Mouse (Mus musculus) liver, embryonic 13.5 days (tissue): ENCODE results near the gene Olfr846. TPM values are rescaled to one million over a fixed set of nuclear protein-coding genes. Genes with fewer than 3 reads are reported as not detected.

Experiments used
- ATAC-seq: fragments of 200-750 bp; cut with Nextera tagmentation; 2 replicates; pipeline ENCODE4 v1.8.0; 2017; ENCODE audit warnings: low read depth, mild to moderate bottlenecking, moderate number of reproducible peaks, moderate library complexity
- DNase-seq: peaks from one replicate; pipeline ENCODE4 v3.0.0; 2022
- H3K27ac ChIP-seq: fragments of 300-500 bp; sonication (generic); 2 replicates; pipeline ENCODE4 v1.5.1; 2015; ENCODE audit warnings: moderate library complexity, mild to moderate bottlenecking, inconsistent platforms
- H3K27me3 ChIP-seq: fragments of 300-500 bp; sonication (generic); 2 replicates; pipeline ENCODE4 v1.6.1; 2015; ENCODE audit warnings: mild to moderate bottlenecking, inconsistent platforms
- H3K36me3 ChIP-seq: fragments of 300-500 bp; sonication (generic); 2 replicates; pipeline ENCODE4 v1.6.1; 2015; ENCODE audit warnings: mild to moderate bottlenecking, inconsistent platforms
- H3K4me1 ChIP-seq: fragments of 300-500 bp; sonication (generic); replicated peaks from 2 replicates; pipeline ENCODE4 v1.6.1; 2015; ENCODE audit warnings: inconsistent platforms
- H3K4me2 ChIP-seq: fragments of 300-500 bp; sonication (generic); 2 replicates; pipeline ENCODE4 v1.6.1; 2015; ENCODE audit warnings: inconsistent platforms, mild to moderate bottlenecking, moderate library complexity
- H3K4me3 ChIP-seq: fragments of 300-500 bp; sonication (generic); replicated peaks from 2 replicates; pipeline ENCODE4 v1.5.1; 2015; ENCODE audit warnings: mild to moderate bottlenecking, inconsistent platforms
- H3K9ac ChIP-seq: fragments of 300-500 bp; sonication (generic); 2 replicates; pipeline ENCODE4 v1.6.1; 2015; ENCODE audit warnings: mild to moderate bottlenecking, inconsistent platforms
- H3K9me3 ChIP-seq: fragments of 300-500 bp; sonication (generic); replicated peaks from 2 replicates; pipeline ENCODE4 v1.6.1; 2016; ENCODE audit warnings: inconsistent platforms
- WGBS: fragments of 180-500 bp; shearing (Covaris S2); methylation state at CpG from one replicate; pipeline ENCODE4 v1.1.7; 2015; ENCODE audit not compliant: insufficient replicate concordance; 5-methylcytosine and 5-hydroxymethylcytosine counted together
- polyA plus RNA-seq: library from polyadenylated mRNA; unstranded; fragments of >200 nt; fragmentation: Nextera tagmentation; extraction: Ambion mirVana; gene quantifications from 2 replicates; pipeline ENCODE4 v1.2.1, GENCODE M21; 2015

Gene Olfr846
- not detected in 2 replicates for polyA plus RNA-seq

DNA sequence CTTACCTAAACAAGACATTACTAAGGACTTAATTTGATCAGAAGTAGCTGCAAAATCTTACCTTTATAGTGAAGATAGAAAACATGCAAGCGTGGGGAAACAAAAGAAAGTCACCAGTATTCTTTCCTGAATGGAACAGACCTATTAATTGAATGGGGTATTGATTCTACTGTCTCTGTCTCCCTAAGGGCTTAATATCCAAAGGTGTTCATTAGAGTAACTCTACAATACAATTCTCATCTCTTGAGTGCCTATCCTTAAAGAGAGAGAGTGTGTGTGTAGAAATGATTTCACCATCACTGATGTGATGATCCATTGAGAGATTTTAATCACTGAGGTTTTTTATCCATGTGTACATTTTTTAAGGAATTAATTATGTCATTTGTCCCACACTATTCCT is at the start of gene Olfr846:
Gene Olfr846 (minus strand): TSS at position 101 of the 400 bp plus-strand sequence.
- 28% methylated on average over 1 of the region's 1 CpGs for WGBS
- Histone ChIP-seq H3K9ac (no peak within 1 kb of the TSS), H3K9me3 (no peaks in the 10 kb centered on the region), H3K4me1 (no peaks in the 10 kb centered on the region), H3K4me2 (no peak within 1 kb of the TSS), H3K4me3 (no peak within 1 kb of the TSS), H3K36me3 (no peaks in the 10 kb centered on the region), H3K27ac (no peak within 1 kb of the TSS), H3K27me3 (no peaks in the 10 kb centered on the region)
- DNase-seq: no peak
- ATAC-seq: no peak

- Histone ChIP-seq H3K4me3 (no peak within 1 kb of the TSS), H3K4me2 (no peak within 1 kb of the TSS), H3K9me3 (no peaks in the 10 kb centered on the region), H3K27ac (no peak within 1 kb of the TSS), H3K36me3 (no peaks in the 10 kb centered on the region), H3K27me3 (no peaks in the 10 kb centered on the region), H3K9ac (no peak within 1 kb of the TSS), H3K4me1 (no peaks in the 10 kb centered on the region)
- DNase-seq: no peak
- ATAC-seq: no peak
- 38% methylated on average over 1 of the region's 1 CpGs for WGBS
Observed at GRCm38 (mm10) chr9:19378569-19378968, 14.8 kb upstream of the Olfr846 start, which contains the start of gene Olfr847. TSS of gene Olfr847 (minus strand) at chr9:19378669.

DNA sequence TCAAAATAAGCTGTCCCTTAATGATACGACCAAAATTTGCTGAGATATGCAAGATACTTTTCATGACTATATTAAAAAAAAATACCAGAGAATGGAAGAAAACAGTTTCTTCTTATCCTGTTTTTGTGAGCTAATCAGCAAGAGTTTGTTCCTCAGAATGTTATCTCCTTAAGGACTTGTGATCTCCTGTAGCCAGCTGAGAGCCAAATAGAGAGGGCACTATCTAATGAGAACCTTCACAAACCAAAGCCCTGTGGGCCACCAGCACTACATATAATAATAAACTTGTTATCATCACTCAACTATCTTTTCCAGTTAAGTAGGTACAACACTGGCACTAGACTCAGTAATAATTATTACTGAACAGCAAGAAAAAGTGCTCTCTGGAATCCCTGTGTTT is 27.6 kb downstream of the Olfr846 start, which contains the start of gene Olfr845:
Gene Olfr845 (plus strand): TSS at position 301 of the 400 bp plus-strand sequence.
- no peak within 1 kb of the TSS for H3K9ac ChIP-seq
- no peak within 1 kb of the TSS for H3K27ac ChIP-seq
- DNase-seq (no peak), ATAC-seq (no peak)
- H3K36me3 ChIP-seq: no peaks in the 10 kb centered on the region
- no peak within 1 kb of the TSS for H3K4me2 ChIP-seq
- H3K9me3 ChIP-seq: no peaks in the 10 kb centered on the region
- 42% methylated on average over 1 of the region's 1 CpGs for WGBS
- H3K27me3 ChIP-seq: no peaks in the 10 kb centered on the region
- no peak within 1 kb of the TSS for H3K4me3 ChIP-seq
- H3K4me1 ChIP-seq: no peaks in the 10 kb centered on the region

GRCm38 (mm10) chr9:19316047-19316446 is 47.8 kb downstream of the Olfr846 start, which contains the start of gene Olfr844:
TSS of gene Olfr844 (plus strand) at chr9:19316347.
- no peak for DNase-seq
- Histone ChIP-seq H3K27me3 (no peaks in the 10 kb centered on the region), H3K4me3 (no peak within 1 kb of the TSS), H3K4me2 (no peak within 1 kb of the TSS), H3K9ac (no peak within 1 kb of the TSS), H3K27ac (no peak within 1 kb of the TSS), H3K36me3 (no peaks in the 10 kb centered on the region), H3K9me3 (no peaks in the 10 kb centered on the region), H3K4me1 (no peaks in the 10 kb centered on the region)
- ATAC-seq: no peak

Other genes with a start within 250 kb of the Olfr846 start
- gene Olfr836, start 243.6 kb downstream of the Olfr846 start, polyA plus RNA-seq: not detected in 2 replicates
- gene Olfr837, start 227.7 kb downstream of the Olfr846 start, polyA plus RNA-seq: not detected in 2 replicates
- not detected in 2 replicates for gene Olfr839-ps1, start 186.7 kb downstream of the Olfr846 start, polyA plus RNA-seq
- not detected in 2 replicates for gene Olfr843, start 112.0 kb downstream of the Olfr846 start, polyA plus RNA-seq
- gene Olfr844, start 47.7 kb downstream of the Olfr846 start, polyA plus RNA-seq: not detected in 2 replicates
- gene Olfr845, start 27.5 kb downstream of the Olfr846 start, polyA plus RNA-seq: not detected in 2 replicates
- gene Olfr847, start 14.7 kb upstream of the Olfr846 start, polyA plus RNA-seq: not detected in 2 replicates
- gene Olfr849, start 76.3 kb upstream of the Olfr846 start, polyA plus RNA-seq: not detected in 2 replicates
- gene Olfr850, start 114.2 kb upstream of the Olfr846 start, polyA plus RNA-seq: not detected in 2 replicates
- gene Olfr851, start 129.3 kb upstream of the Olfr846 start, polyA plus RNA-seq: not detected in 2 replicates
- gene Olfr853, start 177.1 kb upstream of the Olfr846 start, polyA plus RNA-seq: not detected in 2 replicates
- not detected in 2 replicates for gene Olfr854, start 203.4 kb upstream of the Olfr846 start, polyA plus RNA-seq
- not detected in 2 replicates for gene Olfr855, start 218.6 kb upstream of the Olfr846 start, polyA plus RNA-seq